Mouse (Mus musculus) ES-E14 (cell line): ENCODE results near the gene Acyp2.

Source experiments
- CHD2 ChIP-seq: IDR thresholded peaks from 2 replicates; pipeline ENCODE4 v1.6.1; 2014; ENCODE audit warnings: mild to moderate bottlenecking, low read depth, low read length, inconsistent platforms
- HCFC1 ChIP-seq: IDR thresholded peaks from 2 replicates; pipeline ENCODE4 v1.6.1; 2012; ENCODE audit warnings: low read length, inconsistent platforms, borderline replicate concordance; ENCODE audit not compliant: insufficient read depth
- MAFK ChIP-seq: IDR thresholded peaks from 2 replicates; pipeline ENCODE4 v1.6.1; 2014; ENCODE audit warnings: mild to moderate bottlenecking, low read depth, low read length, inconsistent platforms; ENCODE audit not compliant: insufficient read depth
- ZC3H11A ChIP-seq: IDR thresholded peaks from 2 replicates; pipeline ENCODE4 v1.6.1; 2012; ENCODE audit warnings: low read depth, mild to moderate bottlenecking, inconsistent platforms, low read length, borderline replicate concordance
- ZNF384 ChIP-seq: IDR thresholded peaks from 2 replicates; pipeline ENCODE4 v1.6.1; 2012; ENCODE audit warnings: low read depth, low read length, inconsistent platforms

DNA sequence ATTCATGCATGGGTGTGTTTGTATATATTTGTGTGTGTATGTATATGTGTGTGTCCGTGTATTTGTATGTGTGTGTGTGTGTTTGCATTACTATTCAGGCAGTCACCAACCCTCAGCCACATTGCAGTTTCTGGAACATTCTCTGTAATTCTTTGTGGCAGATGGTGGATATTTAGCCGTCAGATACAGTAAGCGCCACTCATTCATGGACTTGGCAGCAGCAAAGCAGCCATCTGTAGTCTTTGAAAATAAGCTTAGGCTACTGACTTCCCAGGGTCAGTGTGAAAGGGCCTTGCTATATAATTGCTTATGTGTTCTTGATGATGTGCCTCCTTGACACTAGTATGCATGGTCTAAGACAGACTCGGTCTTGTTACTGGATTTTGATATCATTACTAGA lies 141.2 kb downstream of the Acyp2 start:
- no peak for TF ChIP-seq ZNF384
- no peak for TF ChIP-seq ZC3H11A
- TF ChIP-seq MAFK = no peak
- no peak for TF ChIP-seq HCFC1
- no peak for TF ChIP-seq CHD2
